Mouse (Mus musculus) lung, embryonic 16.5 days (tissue): ENCODE measurements around the gene Galnt15. TPM values are rescaled to one million over a fixed set of nuclear protein-coding genes. Genes with fewer than 3 reads are reported as not detected.

Experiments
- ATAC-seq: fragments of 200-750 bp; cut with Nextera tagmentation; 2 replicates; pipeline ENCODE4 v1.8.0; 2017; ENCODE audit warnings: low read depth, mild to moderate bottlenecking, moderate library complexity
- H3K27ac ChIP-seq: fragments of 300-500 bp; sonication (generic); 2 replicates; pipeline ENCODE4 v1.5.1; 2014; ENCODE audit warnings: mild to moderate bottlenecking, control low read depth, low read length
- H3K27me3 ChIP-seq: fragments of 300-500 bp; sonication (generic); 2 replicates; pipeline ENCODE4 v1.6.1; 2014; ENCODE audit warnings: low read depth, low read length, mixed read lengths; ENCODE audit not compliant: control insufficient read depth, insufficient read depth
- H3K36me3 ChIP-seq: fragments of 300-500 bp; sonication (generic); 2 replicates; pipeline ENCODE4 v1.6.1; 2014; ENCODE audit warnings: low read length; ENCODE audit not compliant: control insufficient read depth, insufficient read depth
- H3K4me1 ChIP-seq: fragments of 300-500 bp; sonication (generic); replicated peaks from 2 replicates; pipeline ENCODE4 v1.6.1; 2014; ENCODE audit warnings: low read length, mixed read lengths; ENCODE audit not compliant: control insufficient read depth, insufficient read depth
- H3K4me2 ChIP-seq: fragments of 300-500 bp; sonication (generic); 2 replicates; pipeline ENCODE4 v1.6.1; 2014; ENCODE audit warnings: low read depth, low read length, control low read depth
- H3K4me3 ChIP-seq: fragments of 300-500 bp; sonication (generic); 2 replicates; pipeline ENCODE4 v1.5.1; 2014; ENCODE audit warnings: mild to moderate bottlenecking, low read length, control low read depth
- H3K9ac ChIP-seq: fragments of 300-500 bp; sonication (generic); 2 replicates; pipeline ENCODE4 v1.6.1; 2014; ENCODE audit warnings: low read length, control low read depth
- H3K9me3 ChIP-seq: fragments of 300-500 bp; sonication (generic); 2 replicates; pipeline ENCODE4 v1.6.1; 2016; ENCODE audit warnings: low read length; ENCODE audit not compliant: control insufficient read depth
- WGBS: fragments of 180-500 bp; shearing (Covaris S2); extraction: QIAGEN DNeasy Blood & Tissue Kit; methylation state at CpG from one replicate; pipeline ENCODE4 v1.1.7; 2014; 5-methylcytosine and 5-hydroxymethylcytosine counted together
- polyA plus RNA-seq: library from polyadenylated mRNA; unstranded; fragments of >200 nt; fragmentation: Nextera tagmentation; extraction: Ambion mirVana; gene quantifications from 2 replicates; pipeline ENCODE4 v1.2.1, GENCODE M21; 2015

Gene Galnt15
- polyA plus RNA-seq, 1 experiment from 2014 or later = 0.15 TPM

GRCm38 (mm10) chr14:32054788-32055187 lies 26.0 kb downstream of the Galnt15 start:
- H3K4me3 ChIP-seq = no peak overlapping the region
- H3K4me1 ChIP-seq = no peaks in the 10 kb centered on the region
- H3K4me2 ChIP-seq = no peak overlapping the region
- no peaks in the 10 kb centered on the region for H3K9me3 ChIP-seq
- H3K27me3 ChIP-seq = no peaks in the 10 kb centered on the region
- WGBS = 47% methylated on average over 10 of the region's 10 CpGs
- ATAC-seq = no peak
- no peak overlapping the region for H3K27ac ChIP-seq
- H3K9ac ChIP-seq = no peak overlapping the region
- H3K36me3 ChIP-seq = no peaks in the 10 kb centered on the region

DNA sequence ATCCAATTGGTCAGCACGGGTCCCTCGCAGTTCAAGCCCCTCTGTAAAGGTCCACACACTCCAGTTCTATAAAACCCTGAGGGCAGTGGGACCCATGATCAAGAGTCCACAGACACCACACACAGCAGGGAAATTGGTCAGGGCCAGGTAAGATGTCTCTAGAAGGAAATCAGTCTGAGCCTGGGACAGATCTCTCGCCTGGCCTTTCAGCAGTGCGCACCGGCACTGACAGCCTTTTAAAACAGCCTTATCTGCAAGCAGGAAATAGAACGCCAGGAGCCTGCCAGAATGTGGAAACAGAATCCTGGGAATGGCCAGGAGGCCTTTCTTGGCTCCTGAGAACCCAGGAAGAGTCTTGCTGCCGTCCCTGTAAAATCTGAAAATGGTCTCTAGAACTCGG lies 27.0 kb downstream of the Galnt15 start:
- H3K27ac ChIP-seq = no peak overlapping the region
- no peak overlapping the region for H3K4me3 ChIP-seq
- H3K9ac ChIP-seq = no peak overlapping the region
- H3K4me2 ChIP-seq = no peak overlapping the region
- no peaks in the 10 kb centered on the region for H3K4me1 ChIP-seq
- 34% methylated on average over 8 of the region's 8 CpGs for WGBS
- H3K36me3 ChIP-seq = no peaks in the 10 kb centered on the region
- H3K9me3 ChIP-seq = no peaks in the 10 kb centered on the region
- ATAC-seq = no peak
- no peaks in the 10 kb centered on the region for H3K27me3 ChIP-seq

GRCm38 (mm10) chr14:32056675-32057074 lies 27.9 kb downstream of the Galnt15 start:
- no peak overlapping the region for H3K4me2 ChIP-seq
- H3K9ac ChIP-seq = no peak overlapping the region
- H3K4me3 ChIP-seq = no peak overlapping the region
- no peak for ATAC-seq
- H3K27ac ChIP-seq = no peak overlapping the region
- no peaks in the 10 kb centered on the region for H3K4me1 ChIP-seq
- no peaks in the 10 kb centered on the region for H3K9me3 ChIP-seq
- no peaks in the 10 kb centered on the region for H3K36me3 ChIP-seq
- WGBS = 95% methylated on average over 2 of the region's 2 CpGs
- H3K27me3 ChIP-seq = no peaks in the 10 kb centered on the region

DNA sequence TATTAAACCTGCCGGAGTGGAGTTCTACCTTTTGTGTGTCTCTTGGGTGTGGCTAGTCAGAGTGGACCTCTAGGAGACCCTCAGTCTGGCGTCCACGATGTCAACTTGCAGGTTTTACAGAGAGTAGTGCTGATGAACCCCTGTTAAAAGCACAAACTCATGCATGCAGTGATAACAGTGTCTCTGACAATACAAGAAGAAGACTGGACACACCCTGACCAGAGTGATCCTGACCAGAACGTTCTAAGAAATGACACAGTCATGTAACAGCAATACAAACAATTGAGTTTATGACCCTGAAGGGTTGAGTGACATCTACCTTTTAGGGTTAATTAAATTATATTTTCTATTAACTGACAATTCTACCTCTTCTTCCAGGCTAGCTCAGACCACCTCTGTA lies 28.9 kb downstream of the Galnt15 start:
- H3K4me1 ChIP-seq = no peaks in the 10 kb centered on the region
- H3K9me3 ChIP-seq = no peaks in the 10 kb centered on the region
- H3K27ac ChIP-seq = no peak overlapping the region
- 77% methylated on average over 4 of the region's 4 CpGs for WGBS
- H3K4me2 ChIP-seq = no peak overlapping the region
- no peak overlapping the region for H3K4me3 ChIP-seq
- H3K9ac ChIP-seq = no peak overlapping the region
- ATAC-seq = no peak
- H3K27me3 ChIP-seq = no peaks in the 10 kb centered on the region
- no peaks in the 10 kb centered on the region for H3K36me3 ChIP-seq

- Histone ChIP-seq H3K4me2 (no peak overlapping the region), H3K36me3 (no peaks in the 10 kb centered on the region), H3K9me3 (peaks cover 5% of the 10 kb centered on the region; the same call in 1 of the 2 replicates), H3K9ac (no peak overlapping the region), H3K27me3 (no peaks in the 10 kb centered on the region), H3K4me3 (no peak overlapping the region), H3K4me1 (no peaks in the 10 kb centered on the region), H3K27ac (no peak overlapping the region)
- no peak for ATAC-seq
- 87% methylated on average over 4 of the region's 4 CpGs for WGBS
Observed at GRCm38 (mm10) chr14:32061398-32061797, 32.6 kb downstream of the Galnt15 start.

GRCm38 (mm10) chr14:32072807-32073206 lies 44.0 kb downstream of the Galnt15 start:
- Histone ChIP-seq H3K4me1 (peaks cover 4% of the 10 kb centered on the region; the same call in 1 of the 2 replicates), H3K9me3 (no peaks in the 10 kb centered on the region), H3K27me3 (no peaks in the 10 kb centered on the region), H3K4me2 (no peak overlapping the region), H3K9ac (no peak overlapping the region), H3K27ac (peak overlapping the region; percentile 28; the same call in 1 of the 2 replicates), H3K36me3 (no peaks in the 10 kb centered on the region), H3K4me3 (no peak overlapping the region)
- no peak for ATAC-seq

- Histone ChIP-seq H3K4me2 (no peak overlapping the region), H3K4me1 (peaks cover 4% of the 10 kb centered on the region; the same call in 1 of the 2 replicates), H3K36me3 (no peaks in the 10 kb centered on the region; the same call in 1 of the 2 replicates), H3K27me3 (no peaks in the 10 kb centered on the region), H3K9me3 (no peaks in the 10 kb centered on the region), H3K27ac (no peak overlapping the region), H3K9ac (no peak overlapping the region), H3K4me3 (no peak overlapping the region)
- ATAC-seq = peak; percentile 60
- 36% methylated on average over 8 of the region's 8 CpGs for WGBS
Observed at GRCm38 (mm10) chr14:32073211-32073685, 44.5 kb downstream of the Galnt15 start.

- ATAC-seq = no peak
- Histone ChIP-seq H3K9me3 (no peaks in the 10 kb centered on the region), H3K9ac (no peak overlapping the region), H3K4me3 (no peak overlapping the region), H3K27me3 (no peaks in the 10 kb centered on the region), H3K27ac (no peak overlapping the region), H3K4me1 (peaks cover 4% of the 10 kb centered on the region; the same call in 1 of the 2 replicates), H3K36me3 (no peaks in the 10 kb centered on the region; the same call in 1 of the 2 replicates), H3K4me2 (no peak overlapping the region)
- WGBS = 59% methylated on average over 7 of the region's 7 CpGs
Observed at GRCm38 (mm10) chr14:32073901-32074300, 45.1 kb downstream of the Galnt15 start.

- Histone ChIP-seq H3K27me3 (no peaks in the 10 kb centered on the region), H3K9ac (no peak overlapping the region), H3K9me3 (no peaks in the 10 kb centered on the region), H3K4me1 (peaks cover 4% of the 10 kb centered on the region; the same call in 1 of the 2 replicates), H3K36me3 (peaks cover 10% of the 10 kb centered on the region), H3K4me2 (no peak overlapping the region), H3K27ac (no peak overlapping the region), H3K4me3 (no peak overlapping the region)
- ATAC-seq = no peak; the same call in 1 of the 2 replicates
- WGBS = 49% methylated on average over 8 of the region's 8 CpGs
Observed at GRCm38 (mm10) chr14:32076896-32077575, 48.2 kb downstream of the Galnt15 start.
